ENCODE assay signal across 15 mouse cellular contexts in the genomic region with DNA sequence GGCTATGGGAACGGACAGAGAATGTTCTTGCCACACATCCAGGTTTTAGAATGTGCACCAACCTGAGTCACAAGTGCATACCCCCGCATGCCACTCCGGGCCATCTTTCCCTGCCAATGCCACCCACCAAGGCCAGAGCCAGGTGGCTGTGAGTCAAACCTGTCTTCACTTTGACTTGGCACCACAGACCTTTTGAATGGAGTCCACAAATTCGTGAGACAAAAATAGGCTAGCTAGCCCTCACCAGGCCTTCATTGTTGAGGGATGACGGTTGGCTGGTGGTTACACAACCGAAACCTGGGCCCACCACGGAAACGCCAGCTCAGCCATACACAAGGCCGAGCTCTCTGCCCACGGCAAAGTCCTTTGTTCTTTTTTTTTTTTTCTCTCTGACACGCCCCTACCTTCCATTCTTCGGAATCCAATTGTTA.
DNase-seq lines count a peak whose midpoint lies in the region; ATAC-seq lines count a peak whose summit lies in the region.
"Had no signal": no experiment of that assay in that cellular context is flagged by ENCODE, and none has a peak within 500 bp of the region (broad histone marks: within the 10 kb centered on the region; RNA-seq: fewer than 3 reads in every experiment).

No protein-coding gene starts in this region.

- 79% methylated on average over 12 of the region's 12 CpGs for WGBS in hindbrain, embryonic 11.5 days

- no peaks in the 10 kb centered on the region for H3K9me3 ChIP-seq in hindbrain, embryonic 11.5 days (ENCODE audit: control insufficient read depth, low read length)

- no peaks in the 10 kb centered on the region for H3K36me3 ChIP-seq in hindbrain, embryonic 11.5 days (ENCODE audit: control insufficient read depth, insufficient read depth, low read length)

- no peaks in the 10 kb centered on the region for H3K4me1 ChIP-seq in hindbrain, embryonic 11.5 days (replicated peaks; ENCODE audit: control insufficient read depth, insufficient read depth, low read length)

- H3K27me3 ChIP-seq in hindbrain, embryonic 11.5 days (ENCODE audit: control insufficient read depth, insufficient read depth, low read length) = no peaks in the 10 kb centered on the region

- no peak overlapping the region for H3K4me2 ChIP-seq in hindbrain, embryonic 11.5 days (replicated peaks; ENCODE audit: low read depth, low read length)

- no peak for ATAC-seq in hindbrain, embryonic 11.5 days (ENCODE audit: low FRiP score)
- ATAC-seq in erythroid progenitor cell, adult 5-6 weeks (replicated peaks; ENCODE audit: low FRiP score, poor library complexity, severe bottlenecking) = no peak
- ATAC-seq: inflammation-experienced regulatory T-cells, adult 6 months had no signal

- intact Hi-C loops in heart, postnatal 10 days (cut with DNase I) = loop anchor here (2.0 to 5.0 kb wide), 6 partner anchors 188 to 887 kb away; no protein-coding TSS in a partner anchor

- no peak overlapping the region for H3K4me3 ChIP-seq in hindbrain, embryonic 11.5 days (ENCODE audit: low read depth, low read length)
- H3K4me3 ChIP-seq: layer of hippocampus, adult 2 months had no signal

- no peak overlapping the region for H3K27ac ChIP-seq in hindbrain, embryonic 11.5 days (ENCODE audit: low read depth, low read length)
- H3K27ac ChIP-seq: layer of hippocampus, adult 2 months; liver, embryonic 14.5 days had no signal

- DNase-seq in 3134 (ENCODE audit: extremely low read depth, insufficient read length, low spot score) (peak; percentile 87), 3T3-L1 (ENCODE audit: low read depth, low spot score) (peak; percentile 16)
- DNase-seq in fat pad, adult 2 months (ENCODE audit: extremely low read depth, low read depth, low spot score) = peak; percentile 96
- peak; percentile 80 to 83 for DNase-seq in heart, postnatal 10 days
- DNase-seq in hindbrain, embryonic 11.5 days (ENCODE audit: low spot score) = no peak
- no peak for DNase-seq in left cerebral cortex, adult 9 months (ENCODE audit: low spot score in 2 of 2)
- DNase-seq in lung, adult 18-20 months = no peak
- DNase-seq: adrenal gland, postnatal 25 days; lung, postnatal 14 days; right cerebral cortex, adult 18-20 months; thymus, postnatal 4 days had no signal

- no peak overlapping the region for H3K9ac ChIP-seq in hindbrain, embryonic 11.5 days (ENCODE audit: low read depth, low read length)
- H3K9ac ChIP-seq: liver, embryonic 14.5 days had no signal

Comparison
In these comparisons a context has a peak if more than half of its experiments do, and no peak if none do; other contexts are left out.
1. DNase-seq: peak in 3134 (single experiment), 3T3-L1 (single experiment), fat pad, adult 2 months (single experiment) and heart, postnatal 10 days (2 of 2); none in hindbrain, embryonic 11.5 days (single experiment), left cerebral cortex, adult 9 months (0 of 2) and lung, adult 18-20 months (0 of 2).